In the genomic region with DNA sequence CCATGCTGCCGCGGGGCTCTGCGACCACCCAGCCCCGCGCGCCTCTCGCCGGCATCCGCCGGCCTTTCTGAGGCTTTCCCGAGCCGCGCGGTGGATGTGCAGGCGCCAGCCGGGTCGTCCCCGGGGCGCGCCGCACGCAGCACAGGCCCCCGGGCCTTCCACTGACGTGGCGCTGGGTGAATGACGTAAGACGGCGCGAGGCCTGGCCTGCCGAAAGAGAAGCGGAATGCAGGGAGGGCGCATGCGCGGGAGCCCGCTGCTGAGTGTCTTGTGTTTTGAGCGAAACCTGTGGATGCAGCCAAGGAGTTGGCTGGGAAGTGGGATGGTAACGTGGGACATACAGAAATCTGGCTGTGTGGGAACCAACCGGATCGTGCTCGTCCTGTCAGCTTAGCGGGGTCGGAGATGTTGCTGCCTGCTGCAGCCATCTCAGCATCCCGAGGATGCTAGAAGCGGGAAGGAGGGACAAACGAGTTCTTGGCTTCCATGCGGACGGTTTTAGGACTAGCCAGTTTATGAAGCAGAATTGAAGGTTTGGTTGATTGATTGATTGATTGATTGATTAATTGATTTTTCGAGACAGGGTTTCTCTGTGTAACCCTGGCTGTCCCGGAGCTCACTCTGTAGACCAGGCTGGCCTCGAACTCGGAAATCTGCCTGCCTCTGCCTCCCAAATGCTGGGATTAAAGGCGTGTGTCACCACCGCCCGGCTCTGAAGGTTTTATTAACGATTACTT, we compare ENCODE assay signal across 1 mouse cellular context.
A peak's percentile ranks its signal among the peaks of the same experiment; 100 is the strongest.
TF ChIP-seq lines count a peak whose summit lies in the region.

Gene Mapkapk5, minus strand, starts transcription at position 113 of the 737 bp plus-strand sequence.

TF ChIP-seq in CH12.LX, 34 proteins besides CTCF, POLR2A, EP300 and RAD21 (continued from another document):
- TF ChIP-seq MAX (IDR thresholded peaks at IDR 0.05; ENCODE audit: low read length) (peak; percentile 97), ZMIZ1 (IDR thresholded peaks at IDR 0.05; ENCODE audit: low read depth, low read length) (peak; percentile 76; the same call in 1 of the 2 replicates), TCF12 (IDR thresholded peaks at IDR 0.05; ENCODE audit: low read depth, low read length) (peak; percentile 66), BHLHE40 (IDR thresholded peaks at IDR 0.05; ENCODE audit: low read depth, low read length) (no peak), MAFK (IDR thresholded peaks at IDR 0.05; ENCODE audit: insufficient replicate concordance, low read length) (no peak), MYC (IDR thresholded peaks at IDR 0.05; ENCODE audit: low read depth, low read length) (peak; percentile 65; the same call in 1 of the 2 replicates), ZNF384 (IDR thresholded peaks at IDR 0.05; ENCODE audit: low read depth, low read length) (no peak), E2F4 (IDR thresholded peaks at IDR 0.05; ENCODE audit: insufficient replicate concordance, low read depth, low read length) (no peak), JUN (IDR thresholded peaks at IDR 0.05; ENCODE audit: insufficient read depth, low read depth, low read length) (no peak), SIN3A (IDR thresholded peaks at IDR 0.05; ENCODE audit: low read length) (peak; percentile 93), MXI1 (IDR thresholded peaks at IDR 0.05; ENCODE audit: low read depth, low read length) (peak; percentile 74), KAT2A (IDR thresholded peaks at IDR 0.05; ENCODE audit: insufficient replicate concordance, low read length) (peak; percentile 98), SMC3 (IDR thresholded peaks at IDR 0.05; ENCODE audit: low read depth, low read length) (no peak), ELF1 (IDR thresholded peaks at IDR 0.05; ENCODE audit: low read depth, low read length) (peak; percentile 79), NELFE (IDR thresholded peaks at IDR 0.05; ENCODE audit: low read depth, low read length) (peak; percentile 88), CHD1 (IDR thresholded peaks at IDR 0.05; ENCODE audit: low read depth, low read length) (no peak), CHD2 (IDR thresholded peaks at IDR 0.05; ENCODE audit: low read length) (no peak), JUND (conservative IDR thresholded peaks at IDR 0.05; ENCODE audit: low read depth, low read length) (no peak), POLR2AphosphoS2 (IDR thresholded peaks at IDR 0.05; ENCODE audit: low read depth, low read length) (peak; percentile 58; the same call in 1 of the 2 replicates), USF1 (IDR thresholded peaks at IDR 0.05; ENCODE audit: low read depth, low read length) (no peak), MEF2A (IDR thresholded peaks at IDR 0.05; ENCODE audit: borderline replicate concordance, low read depth, low read length) (peak; percentile 69; the same call in 1 of the 2 replicates), ETS1 (conservative IDR thresholded peaks at IDR 0.05; ENCODE audit: low read depth, low read length) (no peak), HCFC1 (IDR thresholded peaks at IDR 0.05; ENCODE audit: low read depth, low read length) (peak; percentile 97), USF2 (conservative IDR thresholded peaks at IDR 0.05; ENCODE audit: low read depth, low read length) (no peak), IRF4 (IDR thresholded peaks at IDR 0.05; ENCODE audit: low read depth, low read length) (peak; percentile 51), UBTF (IDR thresholded peaks at IDR 0.05; ENCODE audit: low read depth, low read length) (0 out of 2 replicates have a peak, but pooled peaks have one; percentile 61), RCOR1 (conservative IDR thresholded peaks at IDR 0.05; ENCODE audit: low read depth, low read length) (peak; percentile 58; the same call in 1 of the 2 replicates), TBP (conservative IDR thresholded peaks at IDR 0.05; ENCODE audit: low read depth, low read length) (0 out of 2 replicates have a peak, but pooled peaks have one; percentile 44), GABPA (IDR thresholded peaks at IDR 0.05; ENCODE audit: insufficient replicate concordance, low read depth, low read length) (peak; percentile 80; the same call in 1 of the 2 replicates)
